Mouse (Mus musculus) adrenal gland, adult 18-20 months (tissue): ENCODE data around the gene Klhl26. TPM values are rescaled to one million over a fixed set of nuclear protein-coding genes. Genes with fewer than 3 reads are reported as not detected.
A peak's percentile ranks its signal among the peaks of the same experiment; 100 is the strongest.

Experiments used
- DNase-seq, 2 experiments: peaks; one replicate each; pipeline ENCODE4 v3.0.0; 2021 to 2022; ENCODE audit warnings: low spot score in 2 of 2
- total RNA-seq, 2 experiments: library from RNA; stranded (reverse); gene quantifications; 1 replicate in 1 of 2; 2 replicates in 1 of 2; pipeline ENCODE4 v1.2.3; 2021

The Klhl26 gene
- total RNA-seq, 2 experiments from 2014 or later = 26.0 to 27.0 TPM

DNA sequence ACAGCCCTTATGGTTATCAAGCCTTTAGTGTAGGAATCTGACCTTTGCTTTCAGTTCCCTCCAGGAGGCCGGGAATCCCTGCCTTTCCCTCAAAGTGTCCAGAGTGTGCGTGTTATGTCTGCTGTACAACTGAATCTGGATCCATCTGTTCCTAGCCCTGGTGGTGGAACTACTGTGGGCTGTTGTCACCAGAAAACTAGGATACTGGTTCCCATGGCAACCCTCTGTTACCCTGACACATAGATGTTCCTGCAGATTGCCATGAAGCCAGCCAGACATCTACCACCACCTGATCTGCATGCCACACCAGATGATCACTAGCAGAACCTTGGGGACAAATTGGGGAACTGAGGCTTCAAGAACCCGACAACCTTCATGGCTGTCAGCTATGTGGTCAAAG, 5.1 kb upstream of the Klhl26 start:
- DNase-seq = no peak

DNA sequence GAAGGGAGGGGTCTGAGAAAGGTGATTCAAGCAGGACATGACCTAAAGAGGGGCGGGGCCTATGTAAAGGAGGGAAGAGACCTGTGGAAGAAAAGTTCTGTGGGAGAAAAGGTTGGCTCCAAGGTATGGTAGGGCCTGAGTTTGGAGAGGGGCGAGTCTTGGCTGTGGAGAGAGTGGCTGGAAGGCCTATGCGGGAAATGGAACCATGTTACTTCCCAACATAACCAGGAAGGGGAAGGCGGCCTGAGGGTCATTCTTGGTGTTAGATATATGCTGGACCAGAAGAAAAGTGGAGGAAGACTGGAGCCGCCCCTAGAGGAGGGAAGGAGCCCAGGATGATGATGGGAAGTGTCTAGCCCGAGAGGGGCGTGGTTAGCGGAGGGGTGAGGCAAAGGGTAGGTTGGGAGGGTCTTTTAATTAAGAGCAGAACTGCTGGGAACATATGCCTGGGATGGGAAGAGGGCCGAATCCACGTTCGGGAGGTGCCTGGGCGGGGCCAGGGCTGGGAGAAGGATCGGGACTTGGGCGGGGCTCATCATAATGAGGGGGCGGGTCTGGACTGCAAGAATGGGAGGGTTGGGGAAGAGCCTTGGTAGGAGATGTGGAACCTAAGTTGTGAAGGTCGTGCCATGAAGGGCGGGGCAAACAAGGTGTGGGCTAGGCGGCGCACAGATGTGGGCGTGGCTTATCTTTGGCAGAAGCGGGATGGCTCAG, 658 bp upstream of the Klhl26 start:
- no peak for DNase-seq

DNA sequence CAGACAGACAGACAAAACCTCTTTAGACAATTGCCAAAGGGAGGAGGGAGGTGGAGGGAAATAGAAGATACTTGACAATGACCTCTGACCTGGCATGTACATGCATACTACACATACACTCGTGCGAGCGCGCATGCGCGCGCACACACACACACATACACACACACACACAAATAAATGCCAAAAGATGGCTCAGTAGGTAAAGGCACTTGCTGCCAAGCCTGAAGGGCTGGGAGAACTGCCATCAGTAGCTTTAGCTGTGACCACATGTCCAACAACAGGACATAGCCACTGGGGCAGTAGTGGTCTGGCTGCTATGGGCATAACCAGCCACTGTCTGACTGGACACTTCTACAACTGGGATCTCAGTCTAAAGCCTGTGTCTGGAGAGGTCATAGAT, 4.9 kb downstream of the Klhl26 start:
- DNase-seq = no peak

DNA sequence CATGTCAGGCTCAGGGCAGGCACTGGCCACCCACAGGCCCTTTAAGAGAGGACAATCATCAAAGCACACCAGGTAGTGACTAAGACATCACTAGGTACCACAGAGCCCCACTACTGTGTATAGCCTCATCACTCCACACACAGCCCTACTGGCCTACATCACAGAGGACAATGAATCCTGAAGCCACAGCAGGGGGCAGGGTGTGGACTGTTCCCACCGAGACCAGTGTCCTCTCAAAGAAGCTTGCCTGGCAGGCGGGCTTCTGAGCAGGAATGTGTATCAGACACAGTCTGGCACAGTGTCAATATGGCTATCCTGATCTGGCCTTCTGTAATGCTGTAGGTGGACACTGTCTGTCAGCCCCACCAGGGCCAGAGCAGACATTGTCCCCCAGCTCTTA, 6.8 kb downstream of the Klhl26 start:
- DNase-seq = no peak

- no peak for DNase-seq
These were observed 7.4 kb downstream of the Klhl26 start for GRCm38 (mm10) chr8:70469295-70469916.

GRCm38 (mm10) chr8:70468733-70469132, 8.0 kb downstream of the Klhl26 start:
- DNase-seq = no peak

- no peak for DNase-seq
These were observed 8.9 kb downstream of the Klhl26 start for GRCm38 (mm10) chr8:70467907-70468306.

DNA sequence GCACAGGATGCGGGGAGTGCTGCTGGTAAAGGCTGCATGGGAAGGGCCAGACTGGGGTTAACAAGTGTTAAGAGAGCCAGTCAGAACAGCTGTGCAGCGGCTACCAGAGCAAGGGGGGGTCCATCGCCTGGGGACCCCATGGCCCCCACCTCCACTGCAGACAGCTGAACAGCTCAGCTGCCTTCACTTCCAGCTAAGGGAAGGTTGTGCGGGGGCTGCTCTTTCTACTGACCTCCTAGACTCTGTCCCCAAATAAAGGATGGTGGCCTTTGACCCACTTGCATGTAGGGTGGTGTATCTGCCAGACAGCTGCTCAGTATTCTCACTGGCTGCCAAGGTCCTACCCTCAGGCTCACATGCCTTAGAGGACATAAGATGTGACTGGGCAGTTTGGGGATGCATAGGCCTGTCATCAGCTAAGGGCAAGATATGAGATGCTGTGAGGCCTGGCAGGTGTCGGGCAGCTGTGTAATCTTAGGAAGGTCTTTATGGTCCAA, 9.5 kb downstream of the Klhl26 start:
- DNase-seq = no peak

DNA sequence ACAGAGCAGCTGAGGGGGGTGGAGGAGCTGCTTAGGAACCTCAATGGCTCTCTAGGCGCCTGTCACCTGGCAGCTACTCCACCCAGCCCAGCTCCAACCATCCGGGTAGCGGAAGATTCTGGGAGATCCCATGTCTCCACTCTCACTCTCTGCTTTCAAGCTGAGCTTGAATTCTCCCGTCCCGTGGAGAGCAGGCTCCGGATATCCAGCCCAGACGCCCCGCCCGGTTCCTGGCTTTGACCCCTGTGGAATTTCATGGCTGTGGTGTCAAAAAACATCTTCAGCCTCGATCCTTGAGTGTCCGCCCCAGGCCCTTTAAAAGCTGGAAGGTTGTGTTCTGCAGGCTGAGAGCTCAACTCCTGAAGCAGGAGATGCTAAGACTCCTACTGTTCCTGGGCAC, 10.0 kb downstream of the Klhl26 start:
- DNase-seq = no peak

- DNase-seq = no peak
These were observed 10.5 kb downstream of the Klhl26 start for GRCm38 (mm10) chr8:70466305-70466704.

DNA sequence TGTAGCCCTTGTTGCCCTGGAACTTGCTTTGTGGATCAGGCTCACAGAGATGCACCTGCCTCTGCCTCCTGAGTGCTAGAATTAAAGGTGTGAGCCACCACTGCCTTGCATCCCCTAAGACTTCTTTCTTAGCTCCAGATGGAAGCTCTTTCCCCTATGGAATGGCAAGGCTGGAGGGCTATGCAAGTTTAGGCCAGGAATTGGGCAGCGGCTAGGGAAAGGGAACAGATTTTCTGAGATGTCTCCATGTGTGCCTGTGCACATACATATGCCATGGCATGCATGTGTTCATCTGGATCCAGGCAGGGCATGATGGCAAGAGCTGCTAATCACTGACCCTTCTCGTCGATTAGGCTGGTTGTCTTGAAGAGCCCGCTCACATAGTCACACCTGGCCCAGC, 11.1 kb downstream of the Klhl26 start:
- no peak for DNase-seq

GRCm38 (mm10) chr8:70464162-70464561, 12.6 kb downstream of the Klhl26 start:
- no peak for DNase-seq

DNA sequence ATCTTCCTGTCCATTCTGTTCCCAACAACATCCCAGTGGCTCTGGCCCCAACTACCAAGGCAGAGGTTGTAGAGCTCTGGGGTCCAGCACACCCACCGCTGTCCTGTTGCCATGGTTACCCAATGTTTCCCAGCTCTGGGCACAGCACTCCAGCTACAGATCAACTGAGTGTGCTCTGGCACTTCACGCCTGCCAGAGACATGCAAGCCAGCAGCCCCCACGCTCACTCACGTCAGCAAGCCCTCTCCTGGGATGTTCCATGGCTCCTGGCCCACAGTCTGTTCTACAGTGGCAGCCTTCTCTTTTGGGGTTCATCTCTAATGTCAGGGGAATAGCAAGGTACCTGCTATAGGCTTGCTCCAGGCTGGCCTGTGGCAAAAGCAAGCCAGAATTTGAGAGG, 13.5 kb downstream of the Klhl26 start:
- DNase-seq = no peak

DNA sequence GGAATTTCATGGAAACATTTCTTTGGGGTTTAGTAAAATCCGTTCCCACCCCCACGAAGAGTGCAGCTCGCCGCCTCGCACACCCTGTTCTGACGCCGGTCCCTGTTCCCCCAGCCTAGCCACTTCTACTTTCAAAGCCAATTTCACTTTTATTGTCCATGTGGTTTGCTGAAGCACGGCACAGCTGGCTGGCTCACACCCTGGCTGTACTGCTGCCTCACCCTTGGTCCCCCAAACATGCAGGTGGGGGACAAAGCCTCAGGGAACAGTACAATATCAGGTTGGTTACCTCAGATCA, 14.3 kb downstream of the Klhl26 start:
- no peak for DNase-seq

GRCm38 (mm10) chr8:70461765-70462515, 14.8 kb downstream of the Klhl26 start:
- DNase-seq = peak; percentile 54 to 56

DNA sequence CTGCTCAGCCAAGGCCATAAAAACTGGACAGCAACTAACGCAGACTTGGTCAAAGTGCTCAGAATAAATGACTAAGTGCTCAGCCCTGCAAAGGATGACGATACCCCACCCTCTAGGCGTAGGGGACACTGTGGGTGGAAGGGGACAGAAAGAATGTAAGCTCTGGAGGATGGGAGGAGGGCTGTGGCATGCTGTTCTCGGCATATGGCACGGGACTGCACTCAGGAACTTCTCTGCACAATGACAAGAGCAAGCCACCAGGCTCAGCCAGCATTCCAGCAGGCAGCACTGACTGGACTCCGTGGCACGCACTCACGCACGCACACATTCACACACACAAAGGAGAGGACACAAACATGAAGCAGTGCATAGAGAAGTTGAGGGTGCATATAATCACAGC, 16.2 kb downstream of the Klhl26 start:
- no peak for DNase-seq

DNA sequence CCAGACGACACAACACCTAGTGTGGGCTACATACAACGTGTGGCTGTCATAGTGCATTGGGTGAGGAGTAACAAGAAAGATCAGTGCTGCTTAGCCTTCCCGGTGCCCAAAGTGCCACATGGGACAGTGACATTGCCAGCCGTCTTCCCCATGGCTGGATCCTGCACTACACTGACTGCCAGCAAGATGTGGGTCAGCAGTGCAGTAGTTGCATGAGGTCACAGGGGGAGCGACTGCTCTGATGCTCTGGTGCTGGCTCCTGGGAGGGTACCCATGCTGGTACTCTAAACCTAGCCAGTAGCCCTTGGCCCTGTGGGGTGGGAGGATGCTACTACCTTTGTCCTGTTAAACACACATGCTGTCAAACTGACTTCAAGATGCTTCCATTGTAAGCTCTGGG, 16.6 kb downstream of the Klhl26 start:
- no peak for DNase-seq

DNA sequence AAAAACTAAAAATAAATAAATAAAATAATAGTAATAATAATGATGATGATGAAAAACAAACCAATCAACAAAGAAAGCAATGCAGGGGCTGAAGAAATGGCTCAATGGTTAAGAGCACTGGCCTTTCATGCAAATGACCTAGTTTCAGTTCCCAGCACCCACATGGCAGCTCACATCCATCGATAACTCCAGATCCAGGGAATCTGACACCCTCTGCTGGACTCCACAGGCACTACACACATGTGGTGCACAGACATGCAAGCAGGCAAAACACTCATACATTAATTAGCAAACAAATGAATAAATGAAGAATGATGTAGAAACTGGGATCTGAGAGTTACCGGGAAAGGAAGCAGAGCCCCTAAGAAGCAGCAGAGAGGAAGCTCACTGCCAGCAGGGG, 17.1 kb downstream of the Klhl26 start:
- DNase-seq = no peak

- DNase-seq = no peak
These were observed 18.3 kb downstream of the Klhl26 start for GRCm38 (mm10) chr8:70458462-70458861.

DNA sequence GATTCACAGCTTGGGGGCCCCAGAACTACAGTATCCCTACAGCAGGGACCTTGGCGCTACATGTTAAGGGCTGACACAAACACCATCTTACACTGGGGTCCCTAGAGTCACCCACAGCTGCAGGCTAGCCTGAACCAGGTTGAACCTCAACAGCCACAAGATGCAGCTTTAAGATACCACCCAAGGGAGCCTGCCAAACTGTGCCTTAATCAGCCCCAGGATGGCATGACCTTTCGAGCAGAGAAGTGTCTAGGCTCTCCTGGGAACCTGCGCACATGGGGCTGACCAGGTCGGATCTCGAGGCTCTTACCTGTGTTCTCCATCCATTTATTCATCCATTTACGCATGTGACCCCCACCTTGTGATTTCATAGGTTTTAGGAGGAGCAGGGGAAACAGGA, 18.9 kb downstream of the Klhl26 start:
- DNase-seq = no peak

GRCm38 (mm10) chr8:70456996-70457395, 19.8 kb downstream of the Klhl26 start:
- no peak for DNase-seq

GRCm38 (mm10) chr8:70453852-70454251, 22.9 kb downstream of the Klhl26 start:
- DNase-seq = no peak
